Mouse (Mus musculus): ENCODE data around the gene Hsh2d. TPM values are rescaled to one million over a fixed set of nuclear protein-coding genes. Genes with fewer than 3 reads are reported as not detected.

Hsh2d gene
- total RNA-seq, 2 experiments from 2014 or later: not detected

GRCm38 (mm10) chr8:72183554-72184202, 5.8 kb upstream of the Hsh2d start:
- no peak for DNase-seq

GRCm38 (mm10) chr8:72187793-72188331, 1.6 kb upstream of the Hsh2d start:
- peak; percentile 13 for DNase-seq
- intact Hi-C loops (cut with DNase I; ENCODE audit: low total_unique reads): no loop called here

More at GRCm38 (mm10) chr8:72183554-72184202, 5.8 kb upstream of the Hsh2d start:
- intact Hi-C loops (cut with DNase I; ENCODE audit: low total_unique reads): no loop called here

- intact Hi-C loops (cut with DNase I; ENCODE audit: low total_unique reads): no loop called here
- no peak for DNase-seq
These were observed 739 bp downstream of the Hsh2d start for GRCm38 (mm10) chr8:72190215-72190539.

GRCm38 (mm10) chr8:72192065-72192464, 2.6 kb downstream of the Hsh2d start:
- intact Hi-C loops (cut with DNase I; ENCODE audit: low total_unique reads): no loop called here
- no peak for DNase-seq

GRCm38 (mm10) chr8:72197997-72198396, 8.6 kb downstream of the Hsh2d start:
- DNase-seq: no peak
- intact Hi-C loops (cut with DNase I; ENCODE audit: low total_unique reads): no loop called here

- no peak for DNase-seq
- intact Hi-C loops (cut with DNase I; ENCODE audit: low total_unique reads): no loop called here
These were observed 19.1 kb downstream of the Hsh2d start for GRCm38 (mm10) chr8:72208582-72208981.

GRCm38 (mm10) chr8:72210222-72210621, 20.8 kb downstream of the Hsh2d start:
- DNase-seq: no peak
- intact Hi-C loops (cut with DNase I; ENCODE audit: low total_unique reads): no loop called here

GRCm38 (mm10) chr8:72210710-72211109, 21.3 kb downstream of the Hsh2d start:
- intact Hi-C loops (cut with DNase I; ENCODE audit: low total_unique reads): no loop called here
- no peak for DNase-seq

GRCm38 (mm10) chr8:72211846-72212245, 22.4 kb downstream of the Hsh2d start:
- intact Hi-C loops (cut with DNase I; ENCODE audit: low total_unique reads): no loop called here
- DNase-seq: no peak

GRCm38 (mm10) chr8:72212751-72213150, 23.3 kb downstream of the Hsh2d start, which contains the start of gene Cib3:
Gene Cib3 (minus strand): TSS chr8:72212837.
- no peak for DNase-seq
- intact Hi-C loops (cut with DNase I; ENCODE audit: low total_unique reads): no loop called here

- DNase-seq: no peak
- intact Hi-C loops (cut with DNase I; ENCODE audit: low total_unique reads): no loop called here
These were observed 24.1 kb downstream of the Hsh2d start, which contains the start of gene Gm11034 for GRCm38 (mm10) chr8:72213536-72213935. Gene Gm11034 (minus strand): TSS chr8:72213636.

GRCm38 (mm10) chr8:72215060-72215459, 25.6 kb downstream of the Hsh2d start:
- no peak for DNase-seq
- intact Hi-C loops (cut with DNase I; ENCODE audit: low total_unique reads): no loop called here

GRCm38 (mm10) chr8:72215871-72216270, 26.4 kb downstream of the Hsh2d start:
- intact Hi-C loops (cut with DNase I; ENCODE audit: low total_unique reads): no loop called here

GRCm38 (mm10) chr8:72218781-72219540, 29.5 kb downstream of the Hsh2d start:
- intact Hi-C loops (cut with DNase I; ENCODE audit: low total_unique reads): no loop called here

More at GRCm38 (mm10) chr8:72215871-72216270, 26.4 kb downstream of the Hsh2d start:
- DNase-seq: no peak

GRCm38 (mm10) chr8:72219541-72220363, 30.3 kb downstream of the Hsh2d start, which contains the start of gene Fam32a:
Gene Fam32a (plus strand): TSS chr8:72219730.
- intact Hi-C loops (cut with DNase I; ENCODE audit: low total_unique reads): loop anchor here (5.0 kb wide), 1 partner anchor 47 kb away; no protein-coding TSS in a partner anchor
- peak; percentile 87 for DNase-seq

More at GRCm38 (mm10) chr8:72218781-72219540, 29.5 kb downstream of the Hsh2d start:
- DNase-seq: no peak

GRCm38 (mm10) chr8:72220758-72221157, 31.3 kb downstream of the Hsh2d start:
- DNase-seq: no peak
- intact Hi-C loops (cut with DNase I; ENCODE audit: low total_unique reads): loop anchor here (5.0 kb wide), 1 partner anchor 48 kb away; no protein-coding TSS in a partner anchor

- DNase-seq: no peak
These were observed 33.2 kb downstream of the Hsh2d start for GRCm38 (mm10) chr8:72222656-72223055.

GRCm38 (mm10) chr8:72239499-72240402, 50.3 kb downstream of the Hsh2d start, which contains the start of gene Ap1m1:
Gene Ap1m1 (plus strand): TSS chr8:72240018.
- DNase-seq: peak; percentile 99
- intact Hi-C loops (cut with DNase I; ENCODE audit: low total_unique reads): no loop called here

More at GRCm38 (mm10) chr8:72222656-72223055, 33.2 kb downstream of the Hsh2d start:
- intact Hi-C loops (cut with DNase I; ENCODE audit: low total_unique reads): loop anchor here (5.0 kb wide), 1 partner anchor 50 kb away; no protein-coding TSS in a partner anchor

Data from gastrocnemius, postnatal 14 days (tissue).